Mouse (Mus musculus) midbrain, embryonic 14.5 days (tissue): ENCODE results near the gene Tprn. TPM values are rescaled to one million over a fixed set of nuclear protein-coding genes. Genes with fewer than 3 reads are reported as not detected.

Experiments used
- ATAC-seq: fragments of 200-750 bp; cut with Nextera tagmentation; 2 replicates; pipeline ENCODE4 v1.8.0; 2017; ENCODE audit warnings: moderate number of reproducible peaks, moderate library complexity; ENCODE audit not compliant: low FRiP score, low TSS enrichment
- DNase-seq: peaks from one replicate; pipeline ENCODE4 v3.0.0-alpha.2; 2015
- H3K27ac ChIP-seq: fragments of 300-500 bp; sonication (generic); replicated peaks from 2 replicates; pipeline ENCODE4 v1.5.1; 2014; ENCODE audit warnings: mild to moderate bottlenecking, low read depth, low read length, moderate library complexity
- H3K27me3 ChIP-seq: fragments of 300-500 bp; sonication (generic); 2 replicates; pipeline ENCODE4 v1.6.1; 2014; ENCODE audit warnings: low read length, control low read depth, mixed read lengths; ENCODE audit not compliant: control insufficient read depth, insufficient read depth
- H3K36me3 ChIP-seq: fragments of 300-500 bp; sonication (generic); 2 replicates; pipeline ENCODE4 v1.6.1; 2014; ENCODE audit warnings: low read length, control low read depth; ENCODE audit not compliant: control insufficient read depth, insufficient read depth
- H3K4me1 ChIP-seq: fragments of 300-500 bp; sonication (generic); 2 replicates; pipeline ENCODE4 v1.6.1; 2014; ENCODE audit warnings: mild to moderate bottlenecking, antibody characterized with exemption, low read length, control low read depth; ENCODE audit not compliant: control insufficient read depth, insufficient read depth
- H3K4me2 ChIP-seq: fragments of 300-500 bp; sonication (generic); 2 replicates; pipeline ENCODE4 v1.6.1; 2014; ENCODE audit warnings: mild to moderate bottlenecking, low read length, moderate library complexity
- H3K4me3 ChIP-seq: fragments of 300-500 bp; sonication (generic); replicated peaks from 2 replicates; pipeline ENCODE4 v1.5.1; 2014; ENCODE audit warnings: low read depth, low read length
- H3K9ac ChIP-seq: fragments of 300-500 bp; sonication (generic); replicated peaks from 2 replicates; pipeline ENCODE4 v1.6.1; 2014; ENCODE audit warnings: mild to moderate bottlenecking, low read length, moderate library complexity
- H3K9me3 ChIP-seq: fragments of 300-500 bp; sonication (generic); 2 replicates; pipeline ENCODE4 v1.6.1; 2016; ENCODE audit warnings: low read length, control low read depth, mixed read lengths; ENCODE audit not compliant: control insufficient read depth
- WGBS: fragments of 180-500 bp; shearing (Covaris S2); extraction: QIAGEN DNeasy Blood & Tissue Kit; methylation state at CpG from one replicate; pipeline ENCODE4 v1.1.7; 2014; 5-methylcytosine and 5-hydroxymethylcytosine counted together
- polyA plus RNA-seq: library from polyadenylated mRNA; unstranded; fragments of >200 nt; fragmentation: Nextera tagmentation; extraction: Ambion mirVana; gene quantifications from 2 replicates; pipeline ENCODE4 v1.2.1, GENCODE M21; 2014

Tprn gene
- polyA plus RNA-seq, 1 experiment from 2014 or later: 13.3 TPM

DNA sequence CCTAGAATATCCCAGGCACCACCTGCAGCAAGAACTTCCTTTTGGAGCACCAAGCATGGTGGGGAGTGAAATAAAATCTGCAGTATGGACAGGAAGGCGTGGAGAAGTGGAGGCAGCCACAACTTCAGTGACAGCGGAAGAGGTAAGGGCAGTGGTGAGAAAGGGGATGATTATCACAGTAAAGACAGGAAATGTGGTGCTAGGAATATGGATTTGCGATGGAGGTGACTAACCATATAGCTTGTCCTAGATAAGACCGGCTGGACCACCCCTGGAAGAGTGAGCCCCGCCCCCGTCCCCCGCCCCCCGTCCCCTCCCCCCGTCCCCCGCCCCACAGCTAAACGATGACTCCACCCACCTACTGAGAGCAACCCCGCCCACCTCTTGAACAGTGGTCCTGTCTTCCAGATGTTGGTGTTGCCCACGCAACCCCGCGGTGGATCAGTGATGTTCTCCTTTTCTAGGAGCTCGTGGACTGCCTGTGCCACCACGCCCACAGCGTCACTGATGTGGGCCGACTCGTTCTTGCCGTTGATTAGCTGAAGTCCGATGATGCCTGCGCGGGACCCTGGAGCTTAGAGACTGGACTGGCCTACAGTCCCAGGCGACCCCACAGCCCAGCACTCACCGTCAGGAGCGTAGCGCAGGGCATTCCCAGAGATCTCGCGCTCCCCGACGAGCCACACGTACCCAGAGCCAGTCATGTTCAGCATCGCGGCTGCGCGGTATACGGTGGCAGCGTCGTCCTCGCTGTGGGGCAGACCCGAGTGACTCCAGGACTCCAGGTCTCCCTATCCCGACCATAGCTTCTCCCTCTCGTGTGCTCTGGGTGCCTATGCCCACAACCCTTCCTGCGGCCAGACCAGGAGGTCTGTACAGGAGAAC lies 42.5 kb downstream of the Tprn start:
- H3K4me1 ChIP-seq: 0 out of 2 replicates have a peak, but pooled peaks cover 4% of the 10 kb centered on the region
- peak overlapping the region; percentile 57 for H3K9ac ChIP-seq
- ATAC-seq (peak; percentile 76), DNase-seq (peak; percentile 80)
- peaks cover 23% of the 10 kb centered on the region for H3K27me3 ChIP-seq
- 2% methylated on average over 44 of the region's 45 CpGs for WGBS
- H3K9me3 ChIP-seq: no peaks in the 10 kb centered on the region
- peak overlapping the region; percentile 41 for H3K4me3 ChIP-seq
- H3K4me2 ChIP-seq: peak overlapping the region; percentile 76
- peaks cover 5% of the 10 kb centered on the region; the same call in 1 of the 2 replicates for H3K36me3 ChIP-seq
- peak overlapping the region; percentile 55; the same call in 1 of the 2 replicates for H3K27ac ChIP-seq

DNA sequence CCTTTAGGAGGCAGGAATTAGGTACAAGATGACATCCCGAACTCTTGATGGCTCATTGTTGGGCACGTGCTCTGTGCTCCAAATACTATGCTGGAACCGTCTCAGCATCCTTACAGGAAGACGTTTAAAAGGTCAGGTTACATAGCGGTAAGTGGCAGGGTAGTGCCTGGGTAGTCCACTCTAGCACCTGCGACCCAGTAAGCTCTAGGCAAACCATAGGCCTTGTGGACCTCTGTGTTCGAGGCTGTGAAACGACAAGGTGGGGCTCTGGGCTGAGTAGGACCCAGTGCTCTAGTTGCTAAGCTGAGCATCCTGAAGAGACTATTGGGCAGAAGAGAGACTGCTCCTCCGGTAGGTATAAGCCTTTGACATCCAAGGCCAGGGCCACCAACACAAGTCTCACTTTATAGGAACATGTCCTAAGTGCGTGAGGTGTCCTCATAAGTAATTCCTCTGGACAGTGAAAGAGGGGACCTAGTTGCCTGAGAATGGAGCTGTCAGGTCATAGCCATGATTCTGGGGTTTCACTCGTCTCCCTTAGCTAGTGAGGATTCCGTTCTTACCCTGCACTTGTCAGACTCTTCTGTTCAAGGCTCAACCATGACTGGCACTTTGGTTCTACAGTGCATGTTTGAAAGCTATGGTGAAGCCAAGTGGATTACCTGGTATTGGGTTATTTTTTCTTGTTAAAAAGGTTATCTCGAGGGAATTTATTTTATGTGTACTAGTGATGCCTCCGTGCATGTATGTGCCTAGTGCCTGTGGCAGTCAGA lies 43.4 kb downstream of the Tprn start:
- Histone ChIP-seq H3K27ac (no peak overlapping the region), H3K4me3 (peak overlapping the region; percentile 41), H3K36me3 (peaks cover 11% of the 10 kb centered on the region; the same call in 1 of the 2 replicates), H3K9ac (peak overlapping the region; percentile 57), H3K9me3 (no peaks in the 10 kb centered on the region), H3K4me2 (peak overlapping the region; percentile 76), H3K27me3 (peaks cover 31% of the 10 kb centered on the region), H3K4me1 (0 out of 2 replicates have a peak, but pooled peaks cover 4% of the 10 kb centered on the region)
- 50% methylated on average over 14 of the region's 14 CpGs for WGBS
- DNase-seq (no peak), ATAC-seq (no peak)

DNA sequence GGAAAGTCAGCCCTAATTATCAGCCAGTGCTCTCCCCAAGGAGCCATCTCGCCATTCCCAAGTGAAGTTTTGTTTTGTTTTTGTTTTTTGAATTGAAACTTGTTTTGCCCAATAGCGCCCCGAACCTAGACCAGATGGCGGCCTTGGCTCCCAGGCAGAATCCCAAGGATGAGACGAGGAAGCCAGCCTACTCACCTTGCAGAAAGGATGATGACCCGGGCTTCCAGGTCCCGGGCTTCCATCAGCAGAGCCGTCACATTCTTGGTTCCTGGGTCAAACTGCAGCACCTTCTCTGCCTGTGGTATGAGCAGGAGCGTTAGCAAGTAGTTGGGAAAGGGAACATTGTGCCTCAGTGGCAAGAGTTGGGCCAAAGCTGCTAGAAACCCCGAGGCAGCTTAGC lies 47.8 kb downstream of the Tprn start:
- no peak for DNase-seq

DNA sequence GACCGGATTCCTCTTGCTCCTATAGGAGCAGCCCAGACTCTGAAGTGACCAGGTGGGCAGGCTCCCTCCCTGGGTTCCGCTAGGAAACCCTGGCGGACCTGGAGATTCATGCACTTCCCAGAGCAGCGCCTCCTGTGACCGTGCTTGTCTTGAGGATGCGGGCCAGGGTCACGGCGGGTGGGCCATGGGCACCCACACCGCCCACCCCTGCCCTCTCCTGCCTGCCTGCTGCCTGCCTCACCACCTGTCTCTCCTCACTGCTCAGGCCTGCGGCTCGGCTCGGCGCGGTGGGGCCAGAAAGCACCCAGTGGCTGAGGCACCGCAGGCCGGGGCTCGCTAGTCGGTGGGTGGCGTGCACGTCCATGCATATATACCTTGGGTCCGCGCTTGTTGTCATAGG lies 48.6 kb downstream of the Tprn start:
- no peak overlapping the region for H3K27ac ChIP-seq
- DNase-seq (no peak), ATAC-seq (no peak)
- H3K4me2 ChIP-seq: no peak overlapping the region
- H3K27me3 ChIP-seq: peaks cover 69% of the 10 kb centered on the region
- H3K4me3 ChIP-seq: no peak overlapping the region
- H3K4me1 ChIP-seq: no peaks in the 10 kb centered on the region
- no peak overlapping the region for H3K9ac ChIP-seq
- H3K9me3 ChIP-seq: no peaks in the 10 kb centered on the region
- WGBS: 3% methylated on average over 22 of the region's 22 CpGs
- peaks cover 29% of the 10 kb centered on the region for H3K36me3 ChIP-seq

More for the DNA sequence above, 47.8 kb downstream of the Tprn start:
- Histone ChIP-seq H3K27ac (no peak overlapping the region), H3K4me2 (no peak overlapping the region), H3K9ac (no peak overlapping the region), H3K4me3 (no peak overlapping the region), H3K36me3 (peaks cover 29% of the 10 kb centered on the region), H3K9me3 (no peaks in the 10 kb centered on the region), H3K27me3 (peaks cover 67% of the 10 kb centered on the region), H3K4me1 (0 out of 2 replicates have a peak, but pooled peaks cover 4% of the 10 kb centered on the region)
- ATAC-seq: no peak
- WGBS: 54% methylated on average over 10 of the region's 10 CpGs

DNA sequence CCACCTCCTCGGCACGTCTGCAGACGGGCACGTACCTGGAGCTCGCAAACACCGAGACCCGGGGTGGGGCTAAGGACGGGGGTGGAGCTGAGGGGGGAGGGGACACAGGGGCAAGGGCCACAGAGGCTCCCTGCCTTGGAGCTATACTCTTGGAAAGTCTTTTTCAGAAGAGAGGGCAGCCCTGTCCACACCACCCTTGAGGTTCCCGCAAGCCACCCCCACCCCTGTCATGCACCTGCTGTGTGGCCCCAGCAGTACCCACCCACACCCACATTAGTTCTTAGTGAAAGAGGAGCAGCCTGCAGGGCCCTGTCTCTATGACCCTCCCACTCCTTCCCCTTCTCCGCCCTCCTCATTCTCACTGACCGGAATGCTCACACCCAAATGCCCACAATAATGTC lies 49.1 kb downstream of the Tprn start:
- 6% methylated on average over 11 of the region's 11 CpGs for WGBS
- ATAC-seq: no peak

DNA sequence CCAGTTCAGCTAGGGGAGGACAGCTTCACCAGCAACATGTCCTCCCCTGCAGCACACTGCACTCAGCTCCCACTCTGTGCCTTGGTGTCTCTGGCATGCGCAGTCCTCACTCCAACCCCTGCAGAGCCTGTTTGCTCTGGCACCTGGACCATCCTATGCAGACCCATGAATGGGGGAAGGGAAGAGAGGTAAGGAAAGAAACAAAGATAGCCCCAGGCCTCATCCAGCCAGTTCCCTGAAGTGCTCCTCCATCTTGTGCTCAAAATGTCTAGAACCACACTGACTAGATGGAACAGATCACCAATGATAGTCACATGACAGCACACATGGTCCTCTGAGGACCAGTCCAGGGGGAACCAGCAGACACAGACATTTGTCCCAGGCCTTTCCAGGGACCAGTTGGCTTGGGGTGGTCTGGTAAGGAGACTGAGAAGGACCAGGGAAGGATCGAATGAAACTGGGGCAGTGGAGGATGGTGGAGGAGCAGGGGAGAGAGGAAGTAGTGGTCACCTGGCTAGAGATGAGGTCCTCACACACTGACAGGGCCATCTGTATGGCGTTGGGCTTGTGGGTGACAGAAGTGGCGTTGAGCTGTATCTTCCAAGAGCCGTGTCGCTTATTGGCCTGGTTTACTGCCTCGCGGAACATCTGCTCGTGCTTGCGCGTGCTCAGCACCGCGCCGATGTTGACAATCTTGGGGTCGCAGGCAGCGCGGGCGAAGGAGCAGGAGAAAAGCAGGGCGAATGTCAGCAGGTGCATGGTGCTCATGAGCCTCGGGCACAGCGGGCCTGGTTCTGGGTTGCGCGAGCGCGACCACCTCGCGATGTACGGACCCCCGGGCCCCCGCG lies 55.9 kb downstream of the Tprn start:
- peak; percentile 38 for ATAC-seq
- H3K27ac ChIP-seq: peak overlapping the region; percentile 77
- peaks cover 21% of the 10 kb centered on the region for H3K27me3 ChIP-seq
- H3K9me3 ChIP-seq: no peaks in the 10 kb centered on the region
- WGBS: 4% methylated on average over 31 of the region's 31 CpGs
- peak; percentile 69 for DNase-seq
- H3K4me2 ChIP-seq: peak overlapping the region; percentile 64
- peak overlapping the region; percentile 61 for H3K9ac ChIP-seq
- peaks cover under 1% of the 10 kb centered on the region; the same call in 1 of the 2 replicates for H3K36me3 ChIP-seq
- H3K4me1 ChIP-seq: 0 out of 2 replicates have a peak, but pooled peaks cover 2% of the 10 kb centered on the region
- H3K4me3 ChIP-seq: peak overlapping the region; percentile 57

More for the DNA sequence above, 49.1 kb downstream of the Tprn start:
- no peak overlapping the region for H3K4me3 ChIP-seq
- DNase-seq: no peak
- H3K4me2 ChIP-seq: no peak overlapping the region
- H3K9ac ChIP-seq: no peak overlapping the region
- H3K36me3 ChIP-seq: peaks cover 29% of the 10 kb centered on the region
- H3K9me3 ChIP-seq: no peaks in the 10 kb centered on the region
- H3K27me3 ChIP-seq: peaks cover 74% of the 10 kb centered on the region
- H3K27ac ChIP-seq: no peak overlapping the region
- no peaks in the 10 kb centered on the region for H3K4me1 ChIP-seq

DNA sequence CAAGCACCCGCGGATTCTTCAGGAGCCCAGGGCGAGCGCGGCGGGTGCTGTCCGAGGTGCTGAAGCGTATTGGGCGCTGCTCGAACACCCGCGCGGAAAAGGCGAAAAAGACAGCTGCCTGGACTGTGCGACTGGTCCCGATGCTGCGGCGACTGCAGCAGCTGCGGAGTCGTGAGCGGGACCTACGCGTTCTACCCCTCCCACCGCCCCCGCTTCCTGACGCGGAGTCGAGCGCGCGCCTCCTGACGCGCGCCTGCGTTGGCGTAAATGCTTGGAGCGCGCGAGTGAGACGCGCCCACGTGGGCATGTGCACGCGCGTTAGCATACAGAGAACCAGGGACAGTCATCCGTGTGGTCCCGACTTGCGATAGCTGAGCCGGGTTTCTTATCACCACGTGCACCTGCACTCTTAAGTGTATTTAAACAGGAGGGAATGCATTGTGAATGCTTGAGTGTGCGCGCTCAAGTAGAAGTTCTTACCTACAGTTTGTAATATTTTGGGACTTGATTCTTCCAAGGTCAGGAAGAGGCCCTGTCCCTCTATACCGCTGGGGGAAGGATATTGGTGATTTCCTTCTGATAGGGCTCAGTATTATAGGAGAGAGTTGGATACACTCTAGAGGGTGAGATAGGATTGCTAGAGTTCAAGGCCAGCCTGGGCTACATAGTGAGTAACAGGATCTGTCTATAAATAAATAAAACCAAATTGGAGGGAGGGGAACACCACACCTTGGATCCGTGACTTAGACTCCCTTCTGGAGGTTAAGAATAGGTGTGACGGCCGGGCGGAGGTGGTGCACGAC lies 56.8 kb downstream of the Tprn start, which contains the start of gene Grin1:
TSS of gene Grin1 (minus strand) at position 217 of the 803 bp plus-strand sequence.
- DNase-seq (peak; percentile 96), ATAC-seq (peak; percentile 78)
- WGBS: 10% methylated on average over 58 of the region's 58 CpGs
- Histone ChIP-seq H3K4me3 (peak within 1 kb of the TSS; percentile 57), H3K27me3 (peaks cover 16% of the 10 kb centered on the region), H3K9me3 (no peaks in the 10 kb centered on the region), H3K4me2 (peak within 1 kb of the TSS; percentile 64), H3K36me3 (no peaks in the 10 kb centered on the region), H3K4me1 (0 out of 2 replicates have a peak, but pooled peaks cover 2% of the 10 kb centered on the region), H3K27ac (peak within 1 kb of the TSS; percentile 77), H3K9ac (peak within 1 kb of the TSS; percentile 61)
